Mouse (Mus musculus) embryonic facial prominence, embryonic 14.5 days (tissue): ENCODE results near the gene Angptl4. TPM values are rescaled to one million over a fixed set of nuclear protein-coding genes. Genes with fewer than 3 reads are reported as not detected.

Experiments used
- ATAC-seq: fragments of 200-750 bp; cut with Nextera tagmentation; 2 replicates; pipeline ENCODE4 v1.8.0; 2017; ENCODE audit warnings: low read depth, moderate number of reproducible peaks, moderate TSS enrichment
- DNase-seq: peaks from one replicate; pipeline ENCODE4 v3.0.0-alpha.2; 2015; ENCODE audit warnings: low spot score
- H3K27ac ChIP-seq: fragments of 300-500 bp; sonication (generic); replicated peaks from 2 replicates; pipeline ENCODE4 v1.5.1; 2014; ENCODE audit warnings: low read depth, mild to moderate bottlenecking, low read length, moderate library complexity
- H3K27me3 ChIP-seq: fragments of 300-500 bp; sonication (generic); replicated peaks from 2 replicates; pipeline ENCODE4 v1.6.1; 2014; ENCODE audit warnings: low read length; ENCODE audit not compliant: control insufficient read depth, insufficient read depth
- H3K36me3 ChIP-seq: fragments of 300-500 bp; sonication (generic); 2 replicates; pipeline ENCODE4 v1.6.1; 2014; ENCODE audit warnings: low read length, mixed read lengths; ENCODE audit not compliant: control insufficient read depth, insufficient read depth
- H3K4me1 ChIP-seq: fragments of 300-500 bp; sonication (generic); 2 replicates; pipeline ENCODE4 v1.6.1; 2014; ENCODE audit warnings: antibody characterized with exemption, low read length; ENCODE audit not compliant: control insufficient read depth, insufficient read depth
- H3K4me2 ChIP-seq: fragments of 300-500 bp; sonication (generic); 2 replicates; pipeline ENCODE4 v1.6.1; 2014; ENCODE audit warnings: low read depth, mild to moderate bottlenecking, low read length, moderate library complexity, mixed read lengths
- H3K4me3 ChIP-seq: fragments of 300-500 bp; sonication (generic); 2 replicates; pipeline ENCODE4 v1.5.1; 2014; ENCODE audit warnings: low read depth, mild to moderate bottlenecking, low read length
- H3K9ac ChIP-seq: fragments of 300-500 bp; sonication (generic); 2 replicates; pipeline ENCODE4 v1.6.1; 2014; ENCODE audit warnings: low read depth, mild to moderate bottlenecking, low read length, moderate library complexity, mixed read lengths
- H3K9me3 ChIP-seq: fragments of 300-500 bp; sonication (generic); 2 replicates; pipeline ENCODE4 v1.6.1; 2016; ENCODE audit warnings: low read length; ENCODE audit not compliant: control insufficient read depth
- WGBS: fragments of 180-500 bp; shearing (Covaris S2); extraction: QIAGEN DNeasy Blood & Tissue Kit; methylation state at CpG from one replicate; pipeline ENCODE4 v1.1.7; 2014; 5-methylcytosine and 5-hydroxymethylcytosine counted together
- polyA plus RNA-seq: library from polyadenylated mRNA; unstranded; fragments of >200 nt; fragmentation: Nextera tagmentation; extraction: Ambion mirVana; gene quantifications from 2 replicates; pipeline ENCODE4 v1.2.1, GENCODE M21; 2014

The Angptl4 gene
- polyA plus RNA-seq, 1 experiment from 2014 or later = 35.7 TPM

GRCm38 (mm10) chr17:33756108-33756790 lies 25.4 kb downstream of the Angptl4 start:
- Histone ChIP-seq H3K36me3 (peaks cover 20% of the 10 kb centered on the region; the same call in 1 of the 2 replicates), H3K9me3 (no peaks in the 10 kb centered on the region), H3K4me2 (no peak overlapping the region), H3K4me1 (peaks cover 31% of the 10 kb centered on the region), H3K27me3 (no peaks in the 10 kb centered on the region), H3K27ac (no peak overlapping the region), H3K4me3 (no peak overlapping the region), H3K9ac (no peak overlapping the region)
- 87% methylated on average over 3 of the region's 3 CpGs for WGBS
- no peak for DNase-seq
- ATAC-seq = no peak

- H3K4me2 ChIP-seq = no peak overlapping the region
- no peaks in the 10 kb centered on the region for H3K27me3 ChIP-seq
- no peak overlapping the region for H3K27ac ChIP-seq
- peaks cover 25% of the 10 kb centered on the region; the same call in 1 of the 2 replicates for H3K36me3 ChIP-seq
- H3K9ac ChIP-seq = no peak overlapping the region
- H3K9me3 ChIP-seq = no peaks in the 10 kb centered on the region
- ATAC-seq (no peak), DNase-seq (no peak)
- H3K4me1 ChIP-seq = peaks cover 31% of the 10 kb centered on the region
- H3K4me3 ChIP-seq = no peak overlapping the region
- WGBS = 81% methylated on average over 10 of the region's 10 CpGs
Observed at GRCm38 (mm10) chr17:33755418-33756107, 26.1 kb downstream of the Angptl4 start.

- DNase-seq = no peak
- no peaks in the 10 kb centered on the region for H3K27me3 ChIP-seq
- H3K9me3 ChIP-seq = no peaks in the 10 kb centered on the region
- peaks cover 31% of the 10 kb centered on the region for H3K4me1 ChIP-seq
- H3K9ac ChIP-seq = no peak overlapping the region
- WGBS = 70% methylated on average over 1 of the region's 1 CpGs
- ATAC-seq = no peak
- H3K4me3 ChIP-seq = no peak overlapping the region
- H3K36me3 ChIP-seq = peaks cover 25% of the 10 kb centered on the region; the same call in 1 of the 2 replicates
- H3K27ac ChIP-seq = no peak overlapping the region
- no peak overlapping the region for H3K4me2 ChIP-seq
Observed at GRCm38 (mm10) chr17:33754656-33755055, 27.0 kb downstream of the Angptl4 start.

GRCm38 (mm10) chr17:33752297-33752696 lies 29.3 kb downstream of the Angptl4 start:
- DNase-seq (no peak), ATAC-seq (no peak)
- H3K4me3 ChIP-seq = no peak overlapping the region
- no peak overlapping the region for H3K9ac ChIP-seq
- H3K4me2 ChIP-seq = no peak overlapping the region
- WGBS = 94% methylated on average over 2 of the region's 2 CpGs
- peaks cover 12% of the 10 kb centered on the region for H3K4me1 ChIP-seq
- no peak overlapping the region for H3K27ac ChIP-seq
- no peaks in the 10 kb centered on the region for H3K27me3 ChIP-seq
- no peaks in the 10 kb centered on the region for H3K9me3 ChIP-seq
- H3K36me3 ChIP-seq = peaks cover 45% of the 10 kb centered on the region

- H3K27ac ChIP-seq = no peak overlapping the region
- no peak overlapping the region for H3K9ac ChIP-seq
- H3K4me2 ChIP-seq = no peak overlapping the region
- peaks cover 7% of the 10 kb centered on the region for H3K4me1 ChIP-seq
- no peak for DNase-seq
- no peaks in the 10 kb centered on the region for H3K27me3 ChIP-seq
- H3K36me3 ChIP-seq = peaks cover 45% of the 10 kb centered on the region
- no peaks in the 10 kb centered on the region for H3K9me3 ChIP-seq
- ATAC-seq = no peak
- no peak overlapping the region for H3K4me3 ChIP-seq
Observed at GRCm38 (mm10) chr17:33751181-33751580, 30.4 kb downstream of the Angptl4 start.

GRCm38 (mm10) chr17:33749451-33749850 lies 32.2 kb downstream of the Angptl4 start:
- Histone ChIP-seq H3K36me3 (peaks cover 55% of the 10 kb centered on the region), H3K27me3 (no peaks in the 10 kb centered on the region), H3K9ac (no peak overlapping the region), H3K27ac (no peak overlapping the region), H3K4me1 (0 out of 2 replicates have a peak, but pooled peaks cover 3% of the 10 kb centered on the region), H3K4me3 (no peak overlapping the region), H3K9me3 (no peaks in the 10 kb centered on the region), H3K4me2 (no peak overlapping the region)
- WGBS = 92% methylated on average over 4 of the region's 5 CpGs
- ATAC-seq = no peak
- no peak for DNase-seq

GRCm38 (mm10) chr17:33746011-33746410 lies 35.6 kb downstream of the Angptl4 start:
- Histone ChIP-seq H3K9me3 (0 out of 2 replicates have a peak, but pooled peaks cover 5% of the 10 kb centered on the region), H3K27ac (no peak overlapping the region), H3K4me3 (no peak overlapping the region), H3K9ac (no peak overlapping the region), H3K4me1 (no peaks in the 10 kb centered on the region), H3K36me3 (peaks cover 41% of the 10 kb centered on the region), H3K4me2 (no peak overlapping the region), H3K27me3 (no peaks in the 10 kb centered on the region)
- 63% methylated on average over 2 of the region's 2 CpGs for WGBS
- peak; percentile 60 for DNase-seq
- ATAC-seq = no peak

GRCm38 (mm10) chr17:33744686-33745384 lies 36.8 kb downstream of the Angptl4 start:
- Histone ChIP-seq H3K4me2 (no peak overlapping the region), H3K4me1 (no peaks in the 10 kb centered on the region), H3K4me3 (no peak overlapping the region), H3K9ac (no peak overlapping the region), H3K27ac (no peak overlapping the region), H3K9me3 (0 out of 2 replicates have a peak, but pooled peaks cover 5% of the 10 kb centered on the region), H3K36me3 (peaks cover 39% of the 10 kb centered on the region), H3K27me3 (no peaks in the 10 kb centered on the region)
- DNase-seq (no peak), ATAC-seq (no peak)
- WGBS = 85% methylated on average over 5 of the region's 5 CpGs
